Mouse (Mus musculus) testis, adult 2 months (tissue): ENCODE results near the gene Gramd4. TPM values are rescaled to one million over a fixed set of nuclear protein-coding genes. Genes with fewer than 3 reads are reported as not detected.
"Not testable (repeated sequence)": the region's sequence is repeated elsewhere in the genome, so short reads cannot be mapped to it uniquely, and the experiment has no call there.

Experiments
- H3K27ac ChIP-seq: fragments of 200-500 bp; 2 replicates; pipeline ENCODE4 v1.5.1; 2012; ENCODE audit warnings: low read depth, low read length; ENCODE audit not compliant: control insufficient read depth, insufficient read depth
- H3K27me3 ChIP-seq: fragments of 200-500 bp; 2 replicates; pipeline ENCODE4 v1.6.1; 2012; ENCODE audit warnings: mild to moderate bottlenecking, low read length, moderate library complexity; ENCODE audit not compliant: control insufficient read depth, insufficient read depth
- H3K36me3 ChIP-seq: fragments of 200-500 bp; 2 replicates; pipeline ENCODE4 v1.6.1; 2012; ENCODE audit warnings: mild to moderate bottlenecking, low read length; ENCODE audit not compliant: control insufficient read depth, insufficient read depth
- H3K4me1 ChIP-seq: fragments of 200-500 bp; 2 replicates; pipeline ENCODE4 v1.6.1; 2012; ENCODE audit warnings: low read length; ENCODE audit not compliant: control insufficient read depth, insufficient read depth
- H3K4me3 ChIP-seq: fragments of 200-500 bp; 2 replicates; pipeline ENCODE4 v1.5.1; 2012; ENCODE audit warnings: low read depth, mild to moderate bottlenecking, low read length, moderate library complexity, mixed read lengths; ENCODE audit not compliant: control insufficient read depth
- CTCF ChIP-seq: fragments of 200-500 bp; IDR thresholded peaks from 2 replicates; pipeline ENCODE4 v1.5.1; 2012; ENCODE audit warnings: low read depth, mild to moderate bottlenecking, inconsistent platforms, low read length, moderate library complexity; ENCODE audit not compliant: control insufficient read depth, insufficient read depth, insufficient replicate concordance
- POLR2A ChIP-seq: fragments of 200-500 bp; IDR thresholded peaks from 2 replicates; pipeline ENCODE4 v1.6.1; 2012; ENCODE audit warnings: low read depth, mild to moderate bottlenecking, inconsistent platforms, low read length, moderate library complexity; ENCODE audit not compliant: control insufficient read depth
- polyA plus RNA-seq: library from polyadenylated mRNA; depleted of rRNA; stranded (reverse); fragments of >200 nt; gene quantifications from 2 replicates; pipeline ENCODE4 v1.2.3, GENCODE M21; 2012

Gene Gramd4
- polyA plus RNA-seq, 1 experiment = 1.6 TPM

GRCm38 (mm10) chr15:86175253-86176050, 118.0 kb downstream of the Gramd4 start:
- TF ChIP-seq CTCF = no peak
- no peak for TF ChIP-seq POLR2A
- no peaks in the 10 kb centered on the region for H3K27me3 ChIP-seq
- H3K4me3 ChIP-seq = no peak overlapping the region
- H3K27ac ChIP-seq = no peak overlapping the region; the same call in 1 of the 2 replicates
- H3K36me3 ChIP-seq = no peaks in the 10 kb centered on the region
- peaks cover 13% of the 10 kb centered on the region for H3K4me1 ChIP-seq

DNA sequence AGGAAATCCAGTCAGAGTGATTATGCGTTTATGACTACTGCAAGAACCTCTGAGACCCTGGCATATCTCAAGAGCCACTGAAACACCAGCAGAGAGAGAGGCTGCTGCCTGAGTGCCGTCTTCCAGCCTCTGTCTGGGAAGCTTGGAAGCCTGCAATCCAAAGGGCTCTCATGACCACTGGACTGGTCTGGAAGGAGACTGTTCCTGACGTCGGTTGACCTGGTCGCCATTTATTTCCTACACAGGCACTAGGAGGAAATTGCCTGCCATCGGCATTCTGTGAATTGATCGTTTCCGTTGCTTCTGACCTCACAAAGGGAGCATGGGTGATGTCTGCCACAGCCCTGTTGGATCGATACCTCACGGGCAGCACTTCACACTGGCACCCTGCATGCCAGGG, 118.7 kb downstream of the Gramd4 start:
- Histone ChIP-seq H3K27me3 (no peaks in the 10 kb centered on the region), H3K27ac (peak overlapping the region; percentile 71), H3K36me3 (no peaks in the 10 kb centered on the region), H3K4me1 (peaks cover 13% of the 10 kb centered on the region), H3K4me3 (no peak overlapping the region)
- TF ChIP-seq CTCF = no peak
- no peak for TF ChIP-seq POLR2A

DNA sequence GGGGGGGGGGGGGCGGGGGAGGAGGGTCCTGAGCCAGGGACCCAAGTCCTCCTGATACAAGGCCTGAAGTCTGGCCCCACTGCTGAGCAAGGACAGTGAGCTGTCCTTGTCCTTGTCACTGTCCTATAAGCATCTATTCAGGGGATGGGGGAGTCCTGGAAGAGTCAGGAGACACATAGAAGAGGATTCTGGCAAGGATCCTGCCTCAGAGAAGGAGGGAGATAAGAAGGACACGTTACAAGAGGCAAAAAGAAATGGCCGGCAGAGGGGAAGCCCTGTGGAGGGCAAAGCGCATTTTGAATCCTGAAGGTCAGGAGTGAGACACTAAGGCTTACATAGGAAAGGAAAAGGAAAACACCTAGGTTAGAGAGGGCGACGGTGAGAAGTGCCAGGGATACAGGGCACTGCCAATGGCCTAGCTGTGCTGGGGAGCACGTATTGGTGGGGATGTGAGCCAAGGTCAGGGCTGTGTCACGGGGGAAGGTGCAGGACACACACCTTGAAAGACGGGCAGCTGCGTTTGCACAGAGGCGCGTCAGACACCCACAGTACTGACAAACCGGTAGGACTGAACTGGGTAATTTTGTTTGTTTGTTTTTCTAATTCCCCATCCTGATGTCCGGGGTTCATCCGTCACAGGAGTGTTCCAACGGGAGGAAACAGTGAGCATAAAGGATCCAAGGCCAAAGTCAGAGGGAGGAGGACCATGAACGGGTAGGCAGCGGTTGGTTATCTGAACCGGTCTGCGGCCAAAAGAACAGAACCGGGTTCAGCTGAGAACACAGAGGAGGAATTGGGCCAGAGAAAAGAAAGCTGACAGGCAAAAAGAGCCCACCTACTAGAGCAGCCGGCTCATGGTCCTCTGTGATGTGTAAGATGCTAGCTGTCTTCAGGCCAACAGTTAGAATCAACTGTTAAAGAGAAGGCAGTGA, 119.5 kb downstream of the Gramd4 start:
- no peaks in the 10 kb centered on the region for H3K36me3 ChIP-seq
- TF ChIP-seq CTCF = no peak
- TF ChIP-seq POLR2A = no peak
- no peaks in the 10 kb centered on the region for H3K27me3 ChIP-seq
- H3K27ac ChIP-seq = peak overlapping the region; percentile 85
- peaks cover 13% of the 10 kb centered on the region for H3K4me1 ChIP-seq
- no peak overlapping the region for H3K4me3 ChIP-seq

- Histone ChIP-seq H3K27ac (peak overlapping the region; percentile 43), H3K4me1 (peaks cover 11% of the 10 kb centered on the region)
- not testable (repeated sequence) for H3K4me3 ChIP-seq, H3K36me3 ChIP-seq, H3K27me3 ChIP-seq
Observed at GRCm38 (mm10) chr15:86177703-86178251, 120.3 kb downstream of the Gramd4 start.

- Histone ChIP-seq H3K36me3 (no peaks in the 10 kb centered on the region), H3K4me1 (peaks cover 11% of the 10 kb centered on the region), H3K27me3 (no peaks in the 10 kb centered on the region), H3K4me3 (no peak overlapping the region), H3K27ac (no peak overlapping the region; the same call in 1 of the 2 replicates)
- TF ChIP-seq CTCF (no peak), POLR2A (no peak)
Observed at GRCm38 (mm10) chr15:86178594-86178993, 121.1 kb downstream of the Gramd4 start.

GRCm38 (mm10) chr15:86180427-86180826, 122.9 kb downstream of the Gramd4 start:
- Histone ChIP-seq H3K4me3 (no peak overlapping the region), H3K27ac (no peak overlapping the region), H3K4me1 (peaks cover 17% of the 10 kb centered on the region), H3K27me3 (no peaks in the 10 kb centered on the region), H3K36me3 (no peaks in the 10 kb centered on the region)
- TF ChIP-seq POLR2A (no peak), CTCF (no peak)

DNA sequence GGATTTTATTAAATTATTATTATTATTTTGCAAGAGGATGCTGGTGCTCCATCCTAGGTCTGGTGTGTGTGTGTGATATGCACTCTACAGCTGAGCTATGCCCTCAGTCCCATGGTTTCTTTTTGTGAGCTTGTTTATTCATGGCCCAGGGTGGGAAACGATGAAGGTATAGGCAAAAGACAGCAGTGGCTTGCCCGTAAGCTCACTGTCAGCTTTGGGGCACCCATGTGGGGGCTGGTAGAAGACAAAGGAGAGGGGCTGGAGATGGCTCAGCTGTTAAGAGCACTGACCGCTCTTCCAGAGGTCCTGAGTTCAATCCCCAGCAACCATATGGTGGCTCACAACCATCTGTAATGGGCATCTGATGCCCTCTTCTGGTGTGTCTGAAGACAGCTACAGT, 123.8 kb downstream of the Gramd4 start:
- H3K4me3 ChIP-seq, H3K27ac ChIP-seq, H3K27me3 ChIP-seq, H3K36me3 ChIP-seq: not testable (repeated sequence)
- peaks cover 22% of the 10 kb centered on the region for H3K4me1 ChIP-seq
